ENCODE assay signal across 15 mouse cellular contexts in genomic region chr3:86835180-86835579, GRCm38 (mm10).
DNase-seq lines count a peak whose midpoint lies in the region; ATAC-seq and TF ChIP-seq lines count a peak whose summit lies in the region.
"Had no signal": no experiment of that assay in that cellular context is flagged by ENCODE, and none has a peak within 500 bp of the region (broad histone marks: within the 10 kb centered on the region; RNA-seq: fewer than 3 reads in every experiment).

No protein-coding gene starts in this region.

- ATAC-seq in erythroblast, adult 5-6 weeks (replicated peaks; ENCODE audit: low FRiP score, poor library complexity, severe bottlenecking): no peak
- ATAC-seq: hindbrain, embryonic 16.5 days had no signal

- H3K4me1 ChIP-seq in kidney, adult 2 months (ENCODE audit: control insufficient read depth, insufficient read depth, low read length): no peaks in the 10 kb centered on the region

- whole genome bisulfite sequencing in kidney, adult 2 months: 98% methylated on average over 4 of the region's 4 CpGs

- H3K27me3 ChIP-seq in kidney, adult 2 months (replicated peaks; ENCODE audit: control insufficient read depth, insufficient read depth, low read length): no peaks in the 10 kb centered on the region
- H3K27me3 ChIP-seq: neural tube, embryonic 15.5 days had no signal

- 0 out of 2 replicates have a peak, but pooled peaks have one; percentile 21 for TF ChIP-seq CTCF in kidney, adult 2 months (conservative IDR thresholded peaks at IDR 0.05; ENCODE audit: insufficient read depth, insufficient read length, low read depth, low read length)

- no peaks in the 10 kb centered on the region for H3K36me3 ChIP-seq in kidney, adult 2 months (ENCODE audit: control insufficient read depth, insufficient read depth, low read length)

- DNase-seq in adrenal gland, postnatal 14 days: peak; percentile 21
- no peak for DNase-seq in adrenal gland, postnatal 4 days (ENCODE audit: low spot score in 2 of 2)
- DNase-seq in kidney, adult 2 months: no peak
- DNase-seq in kidney, postnatal 36 days: no peak
- peak; percentile 34 for DNase-seq in thymus, postnatal 14 days
- no peak for DNase-seq in thymus, postnatal 10 days (ENCODE audit: low spot score in 2 of 2)
- no peak for DNase-seq in frontal cortex, postnatal 10 days (ENCODE audit: low spot score in 2 of 2)
- DNase-seq: cerebellum, adult 18-20 months; heart, postnatal 10 days; kidney, postnatal 10 days; lung, adult 18-20 months had no signal

- no peak overlapping the region for H3K27ac ChIP-seq in kidney, adult 2 months (ENCODE audit: insufficient read depth, low read depth, low read length)

- TF ChIP-seq POLR2A in kidney, adult 2 months (IDR thresholded peaks at IDR 0.05; ENCODE audit: low read depth, low read length): no peak

- H3K4me3 ChIP-seq in kidney, adult 2 months (ENCODE audit: insufficient read depth, low read depth, low read length): no peak overlapping the region
- H3K4me3 ChIP-seq: erythroblast, embryonic 14.5 days; neural tube, embryonic 15.5 days had no signal

Comparison
In these comparisons a context has a peak if more than half of its experiments do, and no peak if none do; other contexts are left out.
1. DNase-seq: peak in adrenal gland, postnatal 14 days (single experiment) and thymus, postnatal 14 days (single experiment); none in adrenal gland, postnatal 4 days (0 of 2), kidney, adult 2 months (single experiment), kidney, postnatal 36 days (0 of 2), thymus, postnatal 10 days (0 of 2) and frontal cortex, postnatal 10 days (0 of 2).